Mouse (Mus musculus): ENCODE data around the gene Dohh. TPM values are rescaled to one million over a fixed set of nuclear protein-coding genes. Genes with fewer than 3 reads are reported as not detected.

Gene Dohh
- polyA plus RNA-seq, 1 experiment from 2014 or later = 55.2 TPM

DNA sequence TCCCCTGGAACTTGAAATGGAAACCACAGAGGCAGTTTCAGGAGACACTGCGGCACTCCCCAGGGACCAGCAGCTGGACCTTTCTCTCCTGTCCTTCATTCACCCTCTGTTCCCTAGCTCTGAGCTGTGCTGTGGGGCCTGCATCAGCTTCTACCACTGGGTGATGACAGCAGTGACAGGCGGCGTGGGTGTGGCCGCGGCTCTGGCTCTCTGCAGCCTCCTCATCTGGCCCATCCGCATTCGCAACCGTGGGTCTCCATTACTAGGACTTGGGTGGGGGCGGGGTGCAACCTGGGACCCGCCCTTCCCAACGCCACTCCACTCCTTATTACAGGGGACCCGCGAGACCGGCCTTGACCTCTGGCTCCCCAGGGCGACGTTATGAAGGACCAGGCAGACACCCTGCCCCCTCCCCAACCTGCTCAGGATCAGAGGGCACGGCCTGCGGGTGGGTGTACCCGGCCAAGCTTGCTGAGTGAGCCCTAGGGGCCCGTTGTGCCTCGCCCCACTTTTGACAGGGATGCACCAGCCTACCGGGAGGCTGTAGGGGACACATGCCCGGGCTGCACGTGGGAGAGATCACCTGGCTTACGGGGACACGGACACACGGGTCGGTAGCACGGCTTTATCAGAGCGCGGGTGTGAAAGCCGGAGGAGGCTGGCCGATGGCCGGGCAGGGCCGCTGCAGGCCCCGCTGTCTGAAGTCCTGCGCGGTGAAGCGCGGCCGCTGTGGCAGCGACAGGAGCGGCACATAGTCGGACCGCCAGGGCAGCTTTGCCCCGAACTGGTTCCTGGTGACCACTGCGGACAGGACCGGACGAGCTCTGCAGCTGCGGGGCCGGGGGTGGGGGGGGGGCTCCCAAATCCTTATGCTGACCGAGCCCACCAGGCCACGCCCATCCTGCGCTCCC is 20.5 kb upstream of the Dohh start:
- Histone ChIP-seq H3K27me3 (replicated peaks; ENCODE audit: insufficient read depth, low read length) (no peaks in the 10 kb centered on the region), H3K4me3 (ENCODE audit: low read depth, low read length) (peak overlapping the region; percentile 17), H3K9me3 (ENCODE audit: low read length) (no peaks in the 10 kb centered on the region), H3K27ac (ENCODE audit: low read length) (peak overlapping the region; percentile 44; the same call in 1 of the 2 replicates), H3K4me1 (ENCODE audit: insufficient read depth, low read depth, low read length) (peaks cover 17% of the 10 kb centered on the region), H3K4me2 (replicated peaks; ENCODE audit: low read depth, low read length) (peak overlapping the region; percentile 53), H3K36me3 (ENCODE audit: insufficient read depth, low read length) (peaks cover 15% of the 10 kb centered on the region), H3K9ac (replicated peaks; ENCODE audit: low read depth) (0 out of 2 replicates have a peak overlapping the region, but pooled peaks have one; percentile 12)
- DNase-seq (ENCODE audit: low spot score) = no peak
- 15% methylated on average over 44 of the region's 54 CpGs for WGBS
- ATAC-seq = no peak
- TF ChIP-seq EP300 (IDR thresholded peaks at IDR 0.05) (no peak), CTCF (IDR thresholded peaks at IDR 0.05) (no peak)

- TF ChIP-seq EP300 (IDR thresholded peaks at IDR 0.05) = no peak
- no peak for TF ChIP-seq CTCF (IDR thresholded peaks at IDR 0.05)
- Histone ChIP-seq H3K27me3 (replicated peaks; ENCODE audit: insufficient read depth, low read length) (no peaks in the 10 kb centered on the region), H3K9ac (replicated peaks; ENCODE audit: low read depth) (no peak overlapping the region), H3K9me3 (ENCODE audit: low read length) (no peaks in the 10 kb centered on the region), H3K27ac (ENCODE audit: low read length) (no peak overlapping the region), H3K4me1 (ENCODE audit: insufficient read depth, low read depth, low read length) (peaks cover 17% of the 10 kb centered on the region), H3K4me3 (ENCODE audit: low read depth, low read length) (peak overlapping the region; percentile 17; the same call in 1 of the 2 replicates), H3K4me2 (replicated peaks; ENCODE audit: low read depth, low read length) (peak overlapping the region; percentile 53), H3K36me3 (ENCODE audit: insufficient read depth, low read length) (peaks cover 25% of the 10 kb centered on the region)
- no peak for ATAC-seq
- no peak for DNase-seq (ENCODE audit: low spot score)
- 14% methylated on average over 28 of the region's 28 CpGs for WGBS
Observed at GRCm38 (mm10) chr10:81364666-81365065, 19.6 kb upstream of the Dohh start.

GRCm38 (mm10) chr10:81365073-81365472 is 19.2 kb upstream of the Dohh start:
- WGBS = 32% methylated on average over 4 of the region's 4 CpGs
- ATAC-seq = no peak
- peaks cover 28% of the 10 kb centered on the region for H3K36me3 ChIP-seq (ENCODE audit: insufficient read depth, low read length)
- H3K27me3 ChIP-seq (replicated peaks; ENCODE audit: insufficient read depth, low read length) = no peaks in the 10 kb centered on the region
- no peak overlapping the region for H3K27ac ChIP-seq (ENCODE audit: low read length)
- no peak overlapping the region for H3K4me3 ChIP-seq (ENCODE audit: low read depth, low read length)
- no peak overlapping the region for H3K9ac ChIP-seq (replicated peaks; ENCODE audit: low read depth)
- H3K4me1 ChIP-seq (ENCODE audit: insufficient read depth, low read depth, low read length) = peaks cover 17% of the 10 kb centered on the region
- no peak for TF ChIP-seq CTCF (IDR thresholded peaks at IDR 0.05)
- no peak for TF ChIP-seq EP300 (IDR thresholded peaks at IDR 0.05)
- H3K4me2 ChIP-seq (replicated peaks; ENCODE audit: low read depth, low read length) = no peak overlapping the region; the same call in 1 of the 2 replicates
- H3K9me3 ChIP-seq (ENCODE audit: low read length) = no peaks in the 10 kb centered on the region
- no peak for DNase-seq (ENCODE audit: low spot score)

- ATAC-seq (peak; percentile 16; the same call in 1 of the 2 replicates), DNase-seq (ENCODE audit: low spot score) (peak; percentile 52)
- Histone ChIP-seq H3K36me3 (ENCODE audit: insufficient read depth, low read length) (peaks cover 32% of the 10 kb centered on the region), H3K4me1 (ENCODE audit: insufficient read depth, low read depth, low read length) (peaks cover 17% of the 10 kb centered on the region), H3K27me3 (replicated peaks; ENCODE audit: insufficient read depth, low read length) (no peaks in the 10 kb centered on the region), H3K9me3 (ENCODE audit: low read length) (no peaks in the 10 kb centered on the region), H3K4me2 (replicated peaks; ENCODE audit: low read depth, low read length) (peak within 1 kb of the TSS; percentile 53), H3K4me3 (ENCODE audit: low read depth, low read length) (0 out of 2 replicates have a peak within 1 kb of the TSS, but pooled peaks have one; percentile 17), H3K9ac (replicated peaks; ENCODE audit: low read depth) (no peak within 1 kb of the TSS), H3K27ac (ENCODE audit: low read length) (no peak within 1 kb of the TSS)
- 25% methylated on average over 12 of the region's 12 CpGs for WGBS
- TF ChIP-seq EP300 (IDR thresholded peaks at IDR 0.05) (no peak), CTCF (IDR thresholded peaks at IDR 0.05) (no peak)
Observed at GRCm38 (mm10) chr10:81365672-81366476, 18.4 kb upstream of the Dohh start, which contains the start of gene 4930404N11Rik. Gene 4930404N11Rik, minus strand, starts transcription at chr10:81365816.

- Histone ChIP-seq H3K4me1 (ENCODE audit: insufficient read depth, low read depth, low read length) (peaks cover 17% of the 10 kb centered on the region), H3K9ac (replicated peaks; ENCODE audit: low read depth) (no peak overlapping the region), H3K36me3 (ENCODE audit: insufficient read depth, low read length) (peaks cover 37% of the 10 kb centered on the region)
Observed at GRCm38 (mm10) chr10:81366477-81367206, 17.6 kb upstream of the Dohh start.

More at GRCm38 (mm10) chr10:81366477-81367206, 17.6 kb upstream of the Dohh start:
- Histone ChIP-seq H3K4me3 (ENCODE audit: low read depth, low read length) (no peak overlapping the region), H3K4me2 (replicated peaks; ENCODE audit: low read depth, low read length) (no peak overlapping the region), H3K9me3 (ENCODE audit: low read length) (no peaks in the 10 kb centered on the region), H3K27ac (ENCODE audit: low read length) (no peak overlapping the region), H3K27me3 (replicated peaks; ENCODE audit: insufficient read depth, low read length) (no peaks in the 10 kb centered on the region)
- DNase-seq (ENCODE audit: low spot score) (no peak), ATAC-seq (no peak)
- WGBS = 68% methylated on average over 6 of the region's 6 CpGs
- TF ChIP-seq CTCF (IDR thresholded peaks at IDR 0.05) = no peak
- no peak for TF ChIP-seq EP300 (IDR thresholded peaks at IDR 0.05)
